Mouse (Mus musculus): ENCODE measurements around the gene Trrap. TPM values are rescaled to one million over a fixed set of nuclear protein-coding genes. Genes with fewer than 3 reads are reported as not detected.

The Trrap gene
- polyA plus RNA-seq, 1 experiment from 2014 or later, result 86.1 TPM

GRCm38 (mm10) chr5:144794687-144795086, 27.2 kb downstream of the Trrap start:
- WGBS, result 79% methylated on average over 6 of the region's 6 CpGs
- Histone ChIP-seq H3K4me2 (no peak overlapping the region), H3K4me3 (no peak overlapping the region), H3K36me3 (replicated peaks) (peaks cover 86% of the 10 kb centered on the region), H3K9ac (no peak overlapping the region), H3K27me3 (replicated peaks) (no peaks in the 10 kb centered on the region), H3K4me1 (no peaks in the 10 kb centered on the region), H3K27ac (no peak overlapping the region), H3K9me3 (no peaks in the 10 kb centered on the region)
- ATAC-seq (replicated peaks), result no peak

GRCm38 (mm10) chr5:144797116-144797515, 29.6 kb downstream of the Trrap start:
- H3K4me1 ChIP-seq, result no peaks in the 10 kb centered on the region
- H3K27ac ChIP-seq, result no peak overlapping the region
- H3K27me3 ChIP-seq (replicated peaks), result no peaks in the 10 kb centered on the region
- no peaks in the 10 kb centered on the region for H3K9me3 ChIP-seq
- H3K36me3 ChIP-seq (replicated peaks), result peaks cover 87% of the 10 kb centered on the region
- ATAC-seq (replicated peaks), result no peak
- H3K4me2 ChIP-seq, result no peak overlapping the region
- no peak overlapping the region for H3K9ac ChIP-seq
- no peak overlapping the region for H3K4me3 ChIP-seq
- WGBS, result 96% methylated on average over 7 of the region's 7 CpGs

- no peak overlapping the region for H3K9ac ChIP-seq
- no peaks in the 10 kb centered on the region for H3K4me1 ChIP-seq
- 97% methylated on average over 8 of the region's 8 CpGs for WGBS
- peaks cover 93% of the 10 kb centered on the region for H3K36me3 ChIP-seq (replicated peaks)
- no peak overlapping the region for H3K4me3 ChIP-seq
- H3K27me3 ChIP-seq (replicated peaks), result no peaks in the 10 kb centered on the region
- no peaks in the 10 kb centered on the region for H3K9me3 ChIP-seq
- ATAC-seq (replicated peaks), result no peak
- H3K27ac ChIP-seq, result no peak overlapping the region
- no peak overlapping the region for H3K4me2 ChIP-seq
These were observed 35.5 kb downstream of the Trrap start for GRCm38 (mm10) chr5:144803066-144803465.

- no peak for ATAC-seq (replicated peaks)
- Histone ChIP-seq H3K4me3 (no peak overlapping the region), H3K36me3 (replicated peaks) (peaks cover 95% of the 10 kb centered on the region), H3K4me2 (no peak overlapping the region), H3K9ac (no peak overlapping the region), H3K4me1 (no peaks in the 10 kb centered on the region), H3K9me3 (no peaks in the 10 kb centered on the region), H3K27ac (no peak overlapping the region), H3K27me3 (replicated peaks) (no peaks in the 10 kb centered on the region)
- WGBS, result 92% methylated on average over 7 of the region's 7 CpGs
These were observed 36.6 kb downstream of the Trrap start for GRCm38 (mm10) chr5:144804181-144804580.

GRCm38 (mm10) chr5:144806931-144807330, 39.4 kb downstream of the Trrap start:
- no peak overlapping the region for H3K27ac ChIP-seq
- H3K27me3 ChIP-seq (replicated peaks), result no peaks in the 10 kb centered on the region
- no peak overlapping the region for H3K4me2 ChIP-seq
- H3K4me3 ChIP-seq, result no peak overlapping the region
- H3K4me1 ChIP-seq, result no peaks in the 10 kb centered on the region
- ATAC-seq (replicated peaks), result no peak
- peaks cover 93% of the 10 kb centered on the region for H3K36me3 ChIP-seq (replicated peaks)
- WGBS, result 98% methylated on average over 10 of the region's 10 CpGs
- no peak overlapping the region for H3K9ac ChIP-seq
- no peaks in the 10 kb centered on the region for H3K9me3 ChIP-seq

GRCm38 (mm10) chr5:144828365-144829102, 61.0 kb downstream of the Trrap start:
- no peak for ATAC-seq (replicated peaks)
- no peak overlapping the region for H3K9ac ChIP-seq
- no peak overlapping the region for H3K27ac ChIP-seq
- no peak overlapping the region for H3K4me2 ChIP-seq
- no peaks in the 10 kb centered on the region for H3K4me1 ChIP-seq
- 93% methylated on average over 20 of the region's 20 CpGs for WGBS
- no peak overlapping the region for H3K4me3 ChIP-seq
- peaks cover 86% of the 10 kb centered on the region for H3K36me3 ChIP-seq (replicated peaks)
- H3K9me3 ChIP-seq, result no peaks in the 10 kb centered on the region
- H3K27me3 ChIP-seq (replicated peaks), result no peaks in the 10 kb centered on the region

GRCm38 (mm10) chr5:144829631-144830030, 62.1 kb downstream of the Trrap start:
- Histone ChIP-seq H3K27me3 (replicated peaks) (no peaks in the 10 kb centered on the region), H3K36me3 (replicated peaks) (peaks cover 83% of the 10 kb centered on the region), H3K4me3 (no peak overlapping the region), H3K27ac (no peak overlapping the region), H3K4me1 (no peaks in the 10 kb centered on the region), H3K9me3 (no peaks in the 10 kb centered on the region), H3K4me2 (no peak overlapping the region), H3K9ac (no peak overlapping the region)
- 93% methylated on average over 4 of the region's 4 CpGs for WGBS
- ATAC-seq (replicated peaks), result no peak

GRCm38 (mm10) chr5:144831840-144832469, 64.4 kb downstream of the Trrap start:
- H3K4me3 ChIP-seq, result no peak overlapping the region
- no peaks in the 10 kb centered on the region for H3K9me3 ChIP-seq
- H3K27me3 ChIP-seq (replicated peaks), result no peaks in the 10 kb centered on the region
- H3K9ac ChIP-seq, result no peak overlapping the region
- H3K36me3 ChIP-seq (replicated peaks), result peaks cover 83% of the 10 kb centered on the region
- no peak overlapping the region for H3K27ac ChIP-seq
- no peak for ATAC-seq (replicated peaks)
- no peaks in the 10 kb centered on the region for H3K4me1 ChIP-seq
- no peak overlapping the region for H3K4me2 ChIP-seq
- whole genome bisulfite sequencing, result 94% methylated on average over 9 of the region's 9 CpGs

- Histone ChIP-seq H3K9ac (no peak overlapping the region), H3K4me2 (no peak overlapping the region), H3K9me3 (no peaks in the 10 kb centered on the region), H3K4me1 (no peaks in the 10 kb centered on the region), H3K4me3 (no peak overlapping the region), H3K36me3 (replicated peaks) (peaks cover 83% of the 10 kb centered on the region), H3K27ac (no peak overlapping the region), H3K27me3 (replicated peaks) (no peaks in the 10 kb centered on the region)
- ATAC-seq (replicated peaks), result no peak
- 93% methylated on average over 3 of the region's 3 CpGs for WGBS
These were observed 68.6 kb downstream of the Trrap start for GRCm38 (mm10) chr5:144836100-144836499.

GRCm38 (mm10) chr5:144845352-144845751, 77.8 kb downstream of the Trrap start:
- WGBS, result 95% methylated on average over 20 of the region's 20 CpGs
- no peak for ATAC-seq (replicated peaks)
- no peaks in the 10 kb centered on the region for H3K4me1 ChIP-seq

GRCm38 (mm10) chr5:144848735-144849134, 81.2 kb downstream of the Trrap start:
- Histone ChIP-seq H3K27me3 (replicated peaks) (no peaks in the 10 kb centered on the region), H3K9ac (no peak overlapping the region), H3K4me1 (no peaks in the 10 kb centered on the region), H3K4me2 (no peak overlapping the region), H3K4me3 (no peak overlapping the region), H3K36me3 (replicated peaks) (peaks cover 82% of the 10 kb centered on the region), H3K9me3 (no peaks in the 10 kb centered on the region), H3K27ac (no peak overlapping the region)
- ATAC-seq (replicated peaks), result no peak
- 90% methylated on average over 5 of the region's 5 CpGs for WGBS

More at GRCm38 (mm10) chr5:144845352-144845751, 77.8 kb downstream of the Trrap start:
- no peak overlapping the region for H3K4me3 ChIP-seq
- H3K27ac ChIP-seq, result no peak overlapping the region
- H3K9me3 ChIP-seq, result no peaks in the 10 kb centered on the region
- H3K4me2 ChIP-seq, result no peak overlapping the region
- H3K9ac ChIP-seq, result no peak overlapping the region
- H3K36me3 ChIP-seq (replicated peaks), result peaks cover 88% of the 10 kb centered on the region
- H3K27me3 ChIP-seq (replicated peaks), result no peaks in the 10 kb centered on the region

GRCm38 (mm10) chr5:144849932-144850331, 82.4 kb downstream of the Trrap start:
- no peaks in the 10 kb centered on the region for H3K27me3 ChIP-seq (replicated peaks)
- no peak overlapping the region for H3K27ac ChIP-seq
- WGBS, result 90% methylated on average over 10 of the region's 10 CpGs
- H3K4me3 ChIP-seq, result no peak overlapping the region
- H3K36me3 ChIP-seq (replicated peaks), result peaks cover 75% of the 10 kb centered on the region
- ATAC-seq (replicated peaks), result no peak
- H3K4me1 ChIP-seq, result no peaks in the 10 kb centered on the region
- H3K9me3 ChIP-seq, result no peaks in the 10 kb centered on the region
- H3K4me2 ChIP-seq, result no peak overlapping the region
- no peak overlapping the region for H3K9ac ChIP-seq

GRCm38 (mm10) chr5:144851820-144852219, 84.3 kb downstream of the Trrap start:
- WGBS, result 97% methylated on average over 3 of the region's 3 CpGs
- H3K36me3 ChIP-seq (replicated peaks), result peaks cover 56% of the 10 kb centered on the region
- H3K27me3 ChIP-seq (replicated peaks), result no peaks in the 10 kb centered on the region
- no peak overlapping the region for H3K4me3 ChIP-seq
- H3K9me3 ChIP-seq, result no peaks in the 10 kb centered on the region
- H3K4me1 ChIP-seq, result no peaks in the 10 kb centered on the region
- ATAC-seq (replicated peaks), result no peak
- no peak overlapping the region for H3K4me2 ChIP-seq
- no peak overlapping the region for H3K27ac ChIP-seq
- no peak overlapping the region for H3K9ac ChIP-seq
